In the genomic region with DNA sequence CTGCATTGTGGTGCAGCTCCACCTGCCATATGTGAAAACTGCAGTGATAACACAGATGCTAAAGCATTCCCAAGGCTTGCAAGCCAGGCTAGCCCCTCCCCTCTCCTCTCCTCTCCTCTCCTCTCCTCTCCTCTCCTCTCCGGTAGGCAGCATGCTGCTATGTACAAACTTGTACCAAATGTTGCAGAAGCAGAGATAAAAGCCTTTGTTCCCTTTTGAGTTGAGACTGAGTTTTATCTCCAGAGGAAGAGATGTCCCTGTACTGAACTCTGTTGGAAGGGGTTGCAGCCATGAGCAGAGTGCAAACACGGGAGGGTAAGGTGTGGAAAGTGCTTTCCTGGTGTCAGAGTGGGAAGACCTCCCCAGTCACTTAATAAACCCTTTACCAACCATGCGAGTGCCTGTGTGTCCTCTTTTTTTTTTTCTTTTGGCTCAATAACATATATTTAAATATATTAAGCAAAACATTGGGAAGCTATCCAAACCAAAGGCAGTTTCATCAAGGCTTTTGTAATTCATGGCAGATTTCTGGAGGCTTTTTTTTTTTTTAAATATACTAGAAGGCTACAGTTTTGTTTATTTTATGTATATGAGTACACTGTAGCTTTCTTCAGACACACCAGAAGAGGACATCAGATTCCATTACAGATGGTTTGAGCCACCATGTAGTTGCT, we compare ENCODE assay signal across 19 mouse cellular contexts. TPM values are rescaled to one million over a fixed set of nuclear protein-coding genes. Genes with fewer than 3 reads are reported as not detected.
A peak's percentile ranks its signal among the peaks of the same experiment; 100 is the strongest.
DNase-seq lines count a peak whose midpoint lies in the region; ATAC-seq and TF ChIP-seq lines count a peak whose summit lies in the region.
"Had no signal": no experiment of that assay in that cellular context is flagged by ENCODE, and none has a peak within 500 bp of the region (broad histone marks: within the 10 kb centered on the region; RNA-seq: fewer than 3 reads in every experiment).

No protein-coding gene starts in this region.

- TF ChIP-seq EP300 in lung, postnatal 0 days (IDR thresholded peaks at IDR 0.05): no peak

- H3K9ac ChIP-seq in heart, embryonic 12.5 days: no peak overlapping the region
- no peak overlapping the region for H3K9ac ChIP-seq in lung, postnatal 0 days (replicated peaks; ENCODE audit: low read depth)
- H3K9ac ChIP-seq: hindbrain, embryonic 13.5 days had no signal

- TF ChIP-seq CTCF in gastrocnemius, adult 2 months (IDR thresholded peaks at IDR 0.05): no peak
- TF ChIP-seq CTCF in lung, postnatal 0 days (IDR thresholded peaks at IDR 0.05): no peak

- intact Hi-C loops in gastrocnemius, adult 2 months (cut with DNase I): no loop called here

- H3K9me3 ChIP-seq in heart, embryonic 12.5 days (replicated peaks): no peaks in the 10 kb centered on the region
- no peaks in the 10 kb centered on the region for H3K9me3 ChIP-seq in lung, postnatal 0 days (ENCODE audit: low read length)
- H3K9me3 ChIP-seq: hindbrain, embryonic 13.5 days had no signal

- peak overlapping the region; percentile 74 for H3K27ac ChIP-seq in gastrocnemius, adult 2 months
- peak overlapping the region; percentile 86; the same call in 1 of the 2 replicates for H3K27ac ChIP-seq in heart, embryonic 12.5 days (ENCODE audit: poor library complexity, severe bottlenecking)
- H3K27ac ChIP-seq in lung, postnatal 0 days (ENCODE audit: low read length): no peak overlapping the region
- H3K27ac ChIP-seq: hindbrain, embryonic 13.5 days; hindbrain, postnatal 0 days; kidney, postnatal 0 days had no signal

- peaks cover 51% of the 10 kb centered on the region for H3K36me3 ChIP-seq in heart, embryonic 12.5 days
- peaks cover 18% of the 10 kb centered on the region; the same call in 1 of the 2 replicates for H3K36me3 ChIP-seq in lung, postnatal 0 days (ENCODE audit: insufficient read depth, low read length)

- ATAC-seq in heart, embryonic 12.5 days (ENCODE audit: insufficient number of reproducible peaks, low FRiP score): peak; percentile 38; the same call in 1 of the 2 replicates
- no peak for ATAC-seq in lung, postnatal 0 days
- ATAC-seq: forebrain, embryonic 16.5 days; hindbrain, postnatal 0 days had no signal

- 32% methylated on average over 3 of the region's 3 CpGs for WGBS in heart, embryonic 12.5 days
- WGBS in lung, postnatal 0 days: 42% methylated on average over 3 of the region's 3 CpGs

- H3K4me3 ChIP-seq in gastrocnemius, adult 2 months: no peak overlapping the region
- no peak overlapping the region for H3K4me3 ChIP-seq in heart, embryonic 12.5 days
- no peak overlapping the region for H3K4me3 ChIP-seq in lung, postnatal 0 days (ENCODE audit: low read depth, low read length)
- H3K4me3 ChIP-seq: hindbrain, embryonic 13.5 days had no signal

- no peak overlapping the region for H3K4me2 ChIP-seq in heart, embryonic 12.5 days
- no peak overlapping the region for H3K4me2 ChIP-seq in lung, postnatal 0 days (replicated peaks; ENCODE audit: low read depth, low read length)
- H3K4me2 ChIP-seq: hindbrain, embryonic 13.5 days had no signal

- H3K27me3 ChIP-seq in heart, embryonic 12.5 days (replicated peaks): no peaks in the 10 kb centered on the region
- H3K27me3 ChIP-seq in lung, postnatal 0 days (replicated peaks; ENCODE audit: insufficient read depth, low read length): no peaks in the 10 kb centered on the region
- H3K27me3 ChIP-seq: CH12.LX; hindbrain, embryonic 13.5 days had no signal

- no peak for DNase-seq in gastrocnemius, adult 2 months
- no peak for DNase-seq in gastrocnemius, postnatal 10 days
- DNase-seq in heart, adult 18-20 months: no peak
- peak; percentile 55 for DNase-seq in lung, postnatal 0 days (ENCODE audit: low spot score)
- DNase-seq in lung, postnatal 4 days: no peak
- no peak for DNase-seq in embryo, embryonic 10.5 days (ENCODE audit: low spot score)
- DNase-seq: adrenal gland, postnatal 10 days; cerebellum, adult 11-12 months; cerebellum, adult 9-10 months; cerebellum, postnatal 25 days; gastrocnemius, postnatal 36 days; kidney, adult 11 months; kidney, adult 9 months had no signal

- H3K4me1 ChIP-seq in heart, embryonic 12.5 days (replicated peaks): peaks cover 43% of the 10 kb centered on the region
- H3K4me1 ChIP-seq in lung, postnatal 0 days (ENCODE audit: insufficient read depth, low read depth, low read length): no peaks in the 10 kb centered on the region

RNA-seq across cellular contexts. Expression of a gene that starts 26.7 kb away (rescaled TPM):
- 100 to 1,000 TPM; 692 to 802 TPM for total RNA-seq in gastrocnemius, adult 2 months (2021)
- 100 to 1,000 TPM; 723 to 740 TPM for total RNA-seq in gastrocnemius, postnatal 10 days (2021)
- 852 and 867 TPM in 2 replicates for polyA plus RNA-seq in heart, embryonic 12.5 days (2016; fragmentation: Nextera tagmentation; extraction: Ambion mirVana)
- total RNA-seq in heart, adult 18-20 months (2021): 1,000 to 10,000 TPM; 1,006 to 1,066 TPM
- 325 and 363 TPM in 2 replicates for polyA plus RNA-seq in lung, postnatal 0 days (2015; fragmentation: Nextera tagmentation; extraction: Ambion mirVana)

RNA-seq across cellular contexts. Expression of a gene that starts 27.4 kb away (rescaled TPM):
- total RNA-seq in gastrocnemius, adult 2 months (2021): 10 to 100 TPM; 16.1 to 16.4 TPM
- 10 to 100 TPM; 17.3 to 20.2 TPM for total RNA-seq in gastrocnemius, postnatal 10 days (2021)
- polyA plus RNA-seq in heart, embryonic 12.5 days (2016; fragmentation: Nextera tagmentation; extraction: Ambion mirVana): 47.3 and 49.7 TPM in 2 replicates
- 10 to 100 TPM; 12.6 to 15.7 TPM for total RNA-seq in heart, adult 18-20 months (2021)
- polyA plus RNA-seq in lung, postnatal 0 days (2015; fragmentation: Nextera tagmentation; extraction: Ambion mirVana): 33.8 and 42.0 TPM in 2 replicates
